Mouse (Mus musculus) erythroblast, embryonic 14.5 days (primary cell): ENCODE data around the gene Phyhipl. TPM values are rescaled to one million over a fixed set of nuclear protein-coding genes. Genes with fewer than 3 reads are reported as not detected.

Experiments used
- H3K27me3 ChIP-seq: 2 replicates; pipeline ENCODE4 v1.6.1; 2012; ENCODE audit warnings: inconsistent platforms; ENCODE audit not compliant: control insufficient read depth
- H3K36me3 ChIP-seq: 2 replicates; pipeline ENCODE4 v1.6.1; 2012; ENCODE audit warnings: mild to moderate bottlenecking, inconsistent platforms; ENCODE audit not compliant: control insufficient read depth
- H3K4me1 ChIP-seq: 2 replicates; pipeline ENCODE4 v1.6.1; 2012; ENCODE audit warnings: inconsistent platforms; ENCODE audit not compliant: control insufficient read depth
- H3K4me3 ChIP-seq: replicated peaks from 2 replicates; pipeline ENCODE3; 2012; ENCODE audit warnings: moderate library complexity, mild to moderate bottlenecking, inconsistent platforms
- H3K9me3 ChIP-seq: 2 replicates; pipeline ENCODE4 v1.6.1; 2012; ENCODE audit warnings: low read length, inconsistent platforms, mixed read lengths; ENCODE audit not compliant: control insufficient read depth
- GATA1 ChIP-seq: IDR thresholded peaks from 2 replicates; pipeline ENCODE4 v1.6.1; 2012; ENCODE audit warnings: low read length, inconsistent platforms, mixed read lengths
- TAL1 ChIP-seq: IDR thresholded peaks from 3 replicates; pipeline ENCODE4 v1.6.1; 2012; ENCODE audit warnings: low read length, inconsistent platforms, mixed read lengths
- polyA plus RNA-seq: library from polyadenylated mRNA; stranded (reverse); fragments of >175 nt; gene quantifications from 2 replicates; pipeline ENCODE4 v1.2.3, GENCODE M21; 2012

Gene Phyhipl
- polyA plus RNA-seq, 1 experiment = not detected

DNA sequence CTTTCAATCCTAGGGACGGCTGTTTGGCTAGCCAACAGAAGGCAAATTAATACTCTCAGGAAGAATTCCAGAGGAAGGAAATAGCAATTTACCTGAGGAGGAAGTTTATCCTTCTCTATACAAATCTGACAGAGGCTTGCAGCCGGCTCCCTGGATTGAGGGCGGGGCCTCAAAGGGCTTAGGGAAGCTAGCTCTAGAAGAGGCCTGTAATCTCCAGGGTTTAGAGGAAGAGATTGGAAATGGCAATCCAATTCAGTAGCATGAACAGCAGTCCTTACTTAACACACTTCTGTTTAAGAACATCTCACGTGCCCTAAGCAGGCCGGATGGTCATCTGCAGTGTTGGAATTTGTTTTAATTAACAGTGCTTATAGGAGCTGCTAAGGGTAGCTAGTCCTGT lies 134.4 kb downstream of the Phyhipl start:
- no peak overlapping the region for H3K4me3 ChIP-seq
- no peaks in the 10 kb centered on the region for H3K4me1 ChIP-seq
- H3K9me3 ChIP-seq = peaks cover 15% of the 10 kb centered on the region
- H3K36me3 ChIP-seq = no peaks in the 10 kb centered on the region
- TF ChIP-seq TAL1 (no peak), GATA1 (no peak)
- H3K27me3 ChIP-seq = peaks cover 15% of the 10 kb centered on the region

DNA sequence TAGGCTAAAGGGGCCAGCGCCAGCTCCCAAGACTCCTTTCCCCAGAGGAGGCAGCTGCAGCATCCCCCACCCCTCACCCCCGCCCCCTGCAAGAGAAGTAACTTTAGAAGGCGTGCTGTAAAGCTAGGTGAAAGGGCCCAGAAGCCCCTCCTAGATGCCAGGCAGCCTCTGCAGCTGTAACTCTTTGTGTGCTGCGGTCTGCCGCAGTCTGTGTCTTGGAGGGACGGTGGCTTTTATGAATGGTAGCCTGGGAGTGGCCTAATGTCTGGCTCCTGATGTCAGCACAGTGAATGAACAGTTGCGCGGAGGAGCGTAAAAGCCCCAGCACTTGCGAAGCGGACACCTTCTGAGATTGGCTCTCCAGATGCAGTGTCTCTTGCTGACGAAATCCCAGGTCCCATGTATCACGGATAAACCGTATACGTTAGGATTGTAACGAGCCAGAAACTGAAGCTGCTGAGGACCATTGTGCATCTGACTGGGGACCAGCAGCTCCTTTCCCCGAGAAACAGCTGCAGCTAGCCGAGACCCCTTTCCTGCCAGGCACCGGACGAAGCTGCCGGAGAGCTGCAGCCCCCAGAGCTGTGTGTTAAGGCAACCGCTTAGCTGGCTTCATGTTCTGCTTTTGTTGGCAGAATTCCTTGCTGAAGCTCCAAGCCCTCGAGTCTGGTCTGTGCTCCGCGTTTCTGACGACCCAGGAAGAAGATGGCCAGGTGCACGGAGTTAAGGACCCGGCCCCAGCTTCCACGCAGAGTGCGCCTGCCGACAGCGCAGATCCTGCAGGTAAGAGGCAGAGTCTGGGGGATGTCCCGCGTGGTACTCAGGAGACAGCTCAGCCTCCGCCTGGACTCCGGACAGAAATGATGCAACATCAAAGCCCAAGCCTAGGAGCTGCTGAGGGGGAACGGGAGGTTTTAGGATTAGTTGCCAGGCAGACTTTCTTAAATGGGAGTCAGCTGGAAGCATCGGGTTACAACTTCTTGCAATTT lies 135.3 kb downstream of the Phyhipl start:
- Histone ChIP-seq H3K4me1 (no peaks in the 10 kb centered on the region), H3K4me3 (no peak overlapping the region), H3K27me3 (peaks cover 15% of the 10 kb centered on the region), H3K36me3 (no peaks in the 10 kb centered on the region), H3K9me3 (peaks cover 20% of the 10 kb centered on the region)
- TF ChIP-seq GATA1 = no peak
- TF ChIP-seq TAL1 = no peak

DNA sequence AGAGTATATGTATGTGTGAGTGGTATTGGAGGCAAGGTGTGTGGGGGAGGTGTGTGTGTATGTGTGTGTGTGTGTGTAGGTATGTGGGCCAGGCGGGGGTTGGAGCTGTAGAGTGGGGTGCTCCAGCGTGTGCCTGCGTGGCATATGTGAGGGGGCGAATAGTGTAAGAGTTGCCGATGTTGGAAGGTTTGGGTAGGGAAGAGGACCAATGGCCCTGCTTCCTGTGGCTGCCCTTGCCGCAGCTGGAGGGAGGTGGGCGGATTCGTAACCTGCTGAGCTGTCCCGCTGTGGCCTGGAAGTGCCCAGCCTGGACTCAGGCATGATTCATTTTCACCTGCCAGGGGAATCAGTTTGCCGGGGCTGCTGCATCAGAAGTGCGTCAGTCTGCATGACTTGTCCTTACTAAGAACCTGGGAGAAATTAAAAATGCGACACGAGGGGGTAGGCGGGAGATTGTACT lies 136.1 kb downstream of the Phyhipl start:
- H3K4me3 ChIP-seq = no peak overlapping the region
- H3K9me3 ChIP-seq = peaks cover 27% of the 10 kb centered on the region
- no peaks in the 10 kb centered on the region for H3K4me1 ChIP-seq
- TF ChIP-seq TAL1 (no peak), GATA1 (no peak)
- H3K27me3 ChIP-seq = peaks cover 15% of the 10 kb centered on the region
- no peaks in the 10 kb centered on the region for H3K36me3 ChIP-seq

DNA sequence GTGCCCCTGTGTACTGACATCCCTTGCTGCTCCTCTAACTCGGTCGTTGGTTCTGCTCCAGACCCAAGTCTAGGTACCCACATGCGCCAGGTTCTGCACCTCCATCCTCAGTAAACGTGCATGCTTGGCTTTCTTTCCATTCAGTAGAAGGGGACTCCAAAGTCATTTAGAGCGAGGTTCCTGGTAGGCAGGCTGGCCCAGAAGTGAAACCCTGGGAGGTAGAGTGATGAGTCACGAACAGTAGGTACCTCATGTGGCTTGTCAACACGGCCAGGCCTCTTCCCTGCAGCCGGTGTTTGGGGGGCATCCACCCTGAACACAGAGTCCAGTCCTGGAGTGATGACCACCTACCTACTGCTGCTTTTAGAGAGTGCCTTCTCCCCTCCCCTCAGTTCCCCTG lies 139.1 kb downstream of the Phyhipl start:
- peaks cover 31% of the 10 kb centered on the region for H3K9me3 ChIP-seq
- no peaks in the 10 kb centered on the region for H3K36me3 ChIP-seq
- H3K4me3 ChIP-seq = no peak overlapping the region
- H3K4me1 ChIP-seq = no peaks in the 10 kb centered on the region
- TF ChIP-seq TAL1 (no peak), GATA1 (no peak)
- peaks cover 15% of the 10 kb centered on the region for H3K27me3 ChIP-seq

DNA sequence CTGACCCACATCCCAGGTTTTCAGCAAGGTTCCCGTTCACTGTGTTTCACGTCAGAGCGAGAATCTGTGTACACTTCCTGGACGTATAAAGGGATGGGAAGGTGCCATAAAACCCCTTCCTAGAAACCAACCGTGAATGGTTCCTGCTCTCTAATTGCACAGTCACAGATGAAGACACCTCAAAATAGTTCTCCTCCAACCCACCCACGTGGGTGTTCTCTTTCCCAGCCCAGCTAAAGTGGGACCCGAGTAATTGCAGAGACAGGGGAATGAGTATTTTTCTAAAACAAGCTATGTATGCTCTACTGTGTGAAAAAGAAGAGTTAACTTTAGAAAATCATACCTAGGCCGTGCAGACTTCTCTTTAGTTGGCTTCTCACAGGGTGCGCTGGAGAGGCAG lies 140.9 kb downstream of the Phyhipl start:
- Histone ChIP-seq H3K27me3 (peaks cover 4% of the 10 kb centered on the region), H3K4me3 (no peak overlapping the region), H3K9me3 (peaks cover 31% of the 10 kb centered on the region), H3K36me3 (no peaks in the 10 kb centered on the region), H3K4me1 (no peaks in the 10 kb centered on the region)
- TF ChIP-seq GATA1 (no peak), TAL1 (no peak)

DNA sequence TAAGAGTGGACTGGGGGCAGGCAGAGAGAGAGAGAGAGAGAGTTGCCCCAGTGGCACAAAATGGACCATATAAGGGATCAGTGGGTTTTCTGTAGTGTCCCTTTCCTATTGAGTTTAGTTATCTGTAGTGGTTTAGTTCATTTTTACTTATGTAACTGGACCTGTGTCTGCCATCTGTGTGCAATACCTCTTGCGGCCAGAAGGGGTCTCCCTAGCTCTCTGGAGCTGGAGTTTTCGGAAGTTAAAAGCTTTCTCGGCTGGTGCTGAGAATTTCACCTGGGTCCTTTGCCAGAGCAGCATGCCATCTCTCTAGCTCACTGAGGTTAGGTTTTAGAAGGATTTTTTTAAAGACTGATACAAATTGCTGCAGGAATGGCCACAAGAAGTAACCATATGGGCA lies 147.9 kb downstream of the Phyhipl start:
- Histone ChIP-seq H3K4me3 (no peak overlapping the region), H3K27me3 (no peaks in the 10 kb centered on the region), H3K4me1 (no peaks in the 10 kb centered on the region), H3K9me3 (peaks cover 28% of the 10 kb centered on the region), H3K36me3 (no peaks in the 10 kb centered on the region)
- TF ChIP-seq TAL1 (no peak), GATA1 (no peak)

Other genes with a start within 250 kb of the Phyhipl start
- gene Fam13c, start 215.5 kb downstream of the Phyhipl start, polyA plus RNA-seq = not detected in 2 replicates